Mouse (Mus musculus): ENCODE data around the gene Proser2. TPM values are rescaled to one million over a fixed set of nuclear protein-coding genes. Genes with fewer than 3 reads are reported as not detected.
"Not testable (repeated sequence)": the region's sequence is repeated elsewhere in the genome, so short reads cannot be mapped to it uniquely, and the experiment has no call there.

The Proser2 gene
- polyA plus RNA-seq, 1 experiment from 2014 or later = 14.1 TPM

DNA sequence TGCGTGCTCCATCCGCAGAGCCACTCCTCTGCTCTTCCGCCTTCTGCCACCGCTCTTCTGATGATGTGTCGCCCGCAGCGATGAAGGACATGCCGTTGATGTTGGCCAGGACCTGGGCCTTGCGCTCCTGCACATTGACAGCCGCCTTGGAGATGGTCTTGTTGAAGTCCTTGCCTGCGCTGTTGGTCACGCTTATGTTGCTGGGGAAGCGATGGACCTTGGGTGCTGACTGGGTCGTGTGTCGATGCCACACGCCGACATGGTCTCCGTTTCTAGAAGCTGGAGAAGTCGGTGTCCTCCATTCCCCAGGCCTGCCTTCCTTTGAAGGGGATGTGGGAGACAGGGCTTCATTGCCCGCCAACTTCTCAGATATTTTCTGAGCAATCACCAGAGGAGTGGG lies 29.3 kb downstream of the Proser2 start:
- Histone ChIP-seq H3K27ac (ENCODE audit: low read length) (no peak overlapping the region), H3K27me3 (ENCODE audit: insufficient read depth, low read length) (peaks cover 15% of the 10 kb centered on the region), H3K4me1 (ENCODE audit: insufficient read depth, low read length) (peaks cover 8% of the 10 kb centered on the region), H3K4me3 (ENCODE audit: low read length) (peak overlapping the region; percentile 53), H3K4me2 (replicated peaks; ENCODE audit: low read depth, low read length) (peak overlapping the region; percentile 94), H3K9me3 (ENCODE audit: low read length) (no peaks in the 10 kb centered on the region), H3K36me3 (ENCODE audit: insufficient read depth, low read length) (0 out of 2 replicates have a peak, but pooled peaks cover 8% of the 10 kb centered on the region), H3K9ac (replicated peaks; ENCODE audit: low read length) (peak overlapping the region; percentile 65)
- ATAC-seq (ENCODE audit: low FRiP score, low TSS enrichment) = peak; percentile 41; the same call in 1 of the 2 replicates
- 42% methylated on average over 20 of the region's 20 CpGs for WGBS

DNA sequence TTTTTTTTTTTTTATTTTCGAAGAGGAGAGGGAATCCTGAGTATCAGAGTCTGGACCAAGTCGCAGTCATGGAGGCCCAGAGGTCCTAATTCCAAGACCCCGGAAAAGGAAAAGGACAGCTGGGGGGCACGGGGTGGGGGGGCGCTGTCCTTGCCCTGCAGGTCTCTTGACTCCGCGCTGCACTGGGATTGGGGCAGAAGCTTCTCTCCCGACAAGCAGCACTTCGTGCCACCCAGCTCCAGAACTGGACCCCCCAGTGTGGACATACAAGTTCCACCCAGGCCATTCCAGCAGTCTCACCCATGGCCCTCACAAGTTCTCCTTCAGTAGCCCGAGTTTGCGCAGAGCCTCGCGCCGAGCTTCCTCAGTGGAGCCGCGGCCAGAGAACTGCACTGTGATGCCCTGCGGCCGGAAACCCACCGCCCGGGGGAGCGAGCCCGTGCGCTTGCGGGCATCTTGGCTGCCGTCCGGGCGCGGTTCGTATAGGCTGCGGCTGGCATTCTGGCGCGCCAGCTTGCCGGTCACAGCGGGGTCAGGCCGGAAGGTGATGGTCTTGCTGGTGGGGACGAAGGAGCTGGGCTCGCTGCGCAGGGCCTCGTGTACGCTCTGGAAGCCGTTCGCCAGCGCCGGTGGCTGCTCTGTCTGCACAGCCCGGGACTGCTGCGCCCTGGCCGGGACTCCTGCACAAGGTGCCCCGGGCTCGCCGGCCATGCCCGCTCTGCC lies 29.8 kb downstream of the Proser2 start:
- Histone ChIP-seq H3K27me3 (ENCODE audit: insufficient read depth, low read length) (peaks cover 15% of the 10 kb centered on the region), H3K9me3 (ENCODE audit: low read length) (no peaks in the 10 kb centered on the region), H3K27ac (ENCODE audit: low read length) (no peak overlapping the region), H3K4me2 (replicated peaks; ENCODE audit: low read depth, low read length) (peak overlapping the region; percentile 94), H3K9ac (replicated peaks; ENCODE audit: low read length) (peak overlapping the region; percentile 65), H3K36me3 (ENCODE audit: insufficient read depth, low read length) (0 out of 2 replicates have a peak, but pooled peaks cover 8% of the 10 kb centered on the region), H3K4me3 (ENCODE audit: low read length) (peak overlapping the region; percentile 53), H3K4me1 (ENCODE audit: insufficient read depth, low read length) (peaks cover 8% of the 10 kb centered on the region)
- 11% methylated on average over 47 of the region's 51 CpGs for WGBS
- peak; percentile 83 for ATAC-seq (ENCODE audit: low FRiP score, low TSS enrichment)

DNA sequence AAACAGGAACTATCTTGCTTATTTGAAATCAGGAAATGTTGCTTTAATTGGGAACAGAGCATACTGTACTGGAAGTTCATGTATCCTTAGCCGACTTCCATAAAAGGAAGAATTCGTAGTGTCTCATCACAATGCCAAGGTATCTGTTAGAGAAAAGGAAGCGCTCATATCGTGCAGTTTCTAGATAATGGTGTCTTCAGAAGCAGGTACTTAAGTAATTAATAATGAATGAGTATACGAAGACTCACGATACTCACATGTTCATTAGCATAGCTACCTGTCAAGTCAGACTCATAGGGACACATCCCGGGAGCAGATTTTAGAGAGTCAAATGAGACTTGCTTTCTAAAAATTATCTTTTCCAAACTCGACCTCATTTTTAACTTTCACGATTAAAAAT lies 30.6 kb downstream of the Proser2 start:
- Histone ChIP-seq H3K9ac (replicated peaks; ENCODE audit: low read length) (no peak overlapping the region), H3K4me2 (replicated peaks; ENCODE audit: low read depth, low read length) (no peak overlapping the region), H3K4me1 (ENCODE audit: insufficient read depth, low read length) (peaks cover 8% of the 10 kb centered on the region), H3K27me3 (ENCODE audit: insufficient read depth, low read length) (peaks cover 15% of the 10 kb centered on the region), H3K27ac (ENCODE audit: low read length) (no peak overlapping the region), H3K4me3 (ENCODE audit: low read length) (no peak overlapping the region), H3K9me3 (ENCODE audit: low read length) (no peaks in the 10 kb centered on the region), H3K36me3 (ENCODE audit: insufficient read depth, low read length) (0 out of 2 replicates have a peak, but pooled peaks cover 8% of the 10 kb centered on the region)
- 81% methylated on average over 9 of the region's 9 CpGs for WGBS
- ATAC-seq (ENCODE audit: low FRiP score, low TSS enrichment) = no peak

DNA sequence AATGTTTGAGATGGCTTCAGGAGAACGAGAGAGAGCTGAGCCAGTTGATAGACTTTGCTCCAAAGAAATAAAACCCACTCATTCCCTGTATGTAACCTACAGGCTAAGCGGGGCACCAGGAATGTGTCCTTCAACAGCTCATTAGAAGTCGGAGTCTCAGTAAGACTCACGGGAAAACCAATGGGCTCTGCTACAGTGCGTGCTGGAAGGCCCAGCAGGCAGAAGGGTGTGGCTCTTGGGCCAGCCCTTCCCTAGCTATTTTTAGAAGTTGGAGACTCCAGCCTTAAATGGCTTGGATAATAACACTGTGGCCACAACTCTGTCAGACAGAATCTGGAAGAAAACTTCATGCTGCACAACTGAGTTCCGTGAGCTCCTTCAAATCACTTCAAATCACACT lies 31.1 kb downstream of the Proser2 start:
- WGBS = 45% methylated on average over 6 of the region's 6 CpGs
- no peak overlapping the region for H3K27ac ChIP-seq (ENCODE audit: low read length)

DNA sequence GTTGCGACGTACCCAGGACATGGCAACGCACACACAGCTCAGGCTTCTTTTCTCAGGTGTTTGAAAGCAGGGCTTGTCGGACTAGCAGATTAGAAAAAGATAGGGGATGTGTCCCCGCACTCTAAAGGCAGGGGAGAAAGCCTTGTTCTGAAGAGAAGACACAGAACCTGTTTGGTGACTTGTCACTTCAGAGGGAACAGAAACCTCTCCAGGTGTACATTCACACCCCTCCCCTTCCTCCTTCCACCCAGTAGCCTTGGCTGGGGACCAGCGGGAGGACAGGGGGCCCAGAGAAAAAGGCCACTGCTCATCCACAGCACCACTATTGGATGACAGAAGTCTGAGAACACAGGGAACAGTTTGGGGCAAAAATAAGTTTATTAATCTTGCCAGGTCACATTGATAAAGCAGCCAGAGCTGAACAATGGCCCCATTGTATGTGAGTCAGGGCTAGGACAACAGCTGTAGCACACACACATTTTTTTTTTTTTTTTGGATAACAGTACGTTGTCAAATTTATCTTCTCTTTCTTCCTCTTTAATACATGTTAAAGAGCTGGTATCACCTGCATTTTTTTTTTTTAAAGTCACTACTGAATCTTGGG lies 32.8 kb downstream of the Proser2 start:
- Histone ChIP-seq H3K27me3 (ENCODE audit: insufficient read depth, low read length) (peaks cover 15% of the 10 kb centered on the region), H3K27ac (ENCODE audit: low read length) (no peak overlapping the region), H3K4me2 (replicated peaks; ENCODE audit: low read depth, low read length) (no peak overlapping the region), H3K9ac (replicated peaks; ENCODE audit: low read length) (no peak overlapping the region), H3K4me1 (ENCODE audit: insufficient read depth, low read length) (peaks cover 8% of the 10 kb centered on the region), H3K4me3 (ENCODE audit: low read length) (no peak overlapping the region), H3K9me3 (ENCODE audit: low read length) (no peaks in the 10 kb centered on the region), H3K36me3 (ENCODE audit: insufficient read depth, low read length) (0 out of 2 replicates have a peak, but pooled peaks cover 4% of the 10 kb centered on the region)
- 74% methylated on average over 7 of the region's 7 CpGs for WGBS
- no peak for ATAC-seq (ENCODE audit: low FRiP score, low TSS enrichment)

More for the DNA sequence above, 31.1 kb downstream of the Proser2 start:
- Histone ChIP-seq H3K4me2 (replicated peaks; ENCODE audit: low read depth, low read length) (no peak overlapping the region), H3K36me3 (ENCODE audit: insufficient read depth, low read length) (0 out of 2 replicates have a peak, but pooled peaks cover 8% of the 10 kb centered on the region), H3K27me3 (ENCODE audit: insufficient read depth, low read length) (peaks cover 15% of the 10 kb centered on the region), H3K4me1 (ENCODE audit: insufficient read depth, low read length) (peaks cover 8% of the 10 kb centered on the region), H3K9me3 (ENCODE audit: low read length) (no peaks in the 10 kb centered on the region), H3K9ac (replicated peaks; ENCODE audit: low read length) (no peak overlapping the region), H3K4me3 (ENCODE audit: low read length) (no peak overlapping the region)
- no peak for ATAC-seq (ENCODE audit: low FRiP score, low TSS enrichment)

DNA sequence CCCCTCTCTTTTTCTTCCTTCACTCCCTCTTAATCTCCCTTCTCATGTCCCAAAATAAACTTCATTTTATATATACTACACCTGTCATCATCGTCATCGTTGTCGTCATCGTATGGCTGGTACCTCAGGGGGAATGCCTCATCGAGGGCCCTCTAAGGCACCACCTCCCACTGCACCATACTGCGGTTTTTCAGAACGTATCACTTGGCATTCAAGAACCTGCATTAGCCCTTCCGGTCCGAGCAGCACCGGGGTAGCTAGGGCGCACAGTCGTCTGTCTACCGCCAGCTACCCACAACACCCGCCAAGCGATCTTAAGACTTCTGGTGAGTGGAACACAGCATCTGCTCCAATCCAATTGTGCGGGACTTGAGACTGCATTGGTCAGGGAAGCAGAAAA lies 40.1 kb downstream of the Proser2 start:
- H3K27ac ChIP-seq (ENCODE audit: low read length); H3K4me2 ChIP-seq (replicated peaks; ENCODE audit: low read depth, low read length); H3K27me3 ChIP-seq (ENCODE audit: insufficient read depth, low read length); H3K36me3 ChIP-seq (ENCODE audit: insufficient read depth, low read length); H3K9me3 ChIP-seq (ENCODE audit: low read length); H3K9ac ChIP-seq (replicated peaks; ENCODE audit: low read length); ATAC-seq (ENCODE audit: low FRiP score, low TSS enrichment); H3K4me3 ChIP-seq (ENCODE audit: low read length); H3K4me1 ChIP-seq (ENCODE audit: insufficient read depth, low read length): not testable (repeated sequence)
- 86% methylated on average over 16 of the region's 16 CpGs for WGBS

DNA sequence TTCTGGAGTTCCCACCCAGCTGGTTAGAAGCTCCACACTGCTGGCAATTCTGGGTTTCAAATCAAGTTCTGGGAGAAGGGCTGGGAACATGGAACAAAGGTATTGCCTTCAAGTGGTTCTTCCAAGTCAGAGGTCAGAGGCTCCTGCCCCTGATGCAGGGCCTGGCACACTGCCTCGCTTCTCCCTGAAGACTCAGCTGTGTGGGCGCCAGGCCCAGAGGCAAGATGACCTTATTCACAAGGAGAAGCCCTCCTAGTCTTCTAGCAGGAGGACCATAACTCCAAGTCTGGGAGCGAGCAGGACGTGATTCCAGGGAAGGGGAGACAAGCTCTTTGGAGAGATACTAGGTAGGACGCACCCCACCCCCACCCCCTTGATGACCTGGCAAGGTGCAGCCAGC lies 42.9 kb downstream of the Proser2 start:
- Histone ChIP-seq H3K9me3 (ENCODE audit: low read length) (no peaks in the 10 kb centered on the region), H3K4me3 (ENCODE audit: low read length) (no peak overlapping the region), H3K36me3 (ENCODE audit: insufficient read depth, low read length) (no peaks in the 10 kb centered on the region), H3K4me1 (ENCODE audit: insufficient read depth, low read length) (no peaks in the 10 kb centered on the region), H3K4me2 (replicated peaks; ENCODE audit: low read depth, low read length) (no peak overlapping the region), H3K9ac (replicated peaks; ENCODE audit: low read length) (no peak overlapping the region), H3K27me3 (ENCODE audit: insufficient read depth, low read length) (no peaks in the 10 kb centered on the region), H3K27ac (ENCODE audit: low read length) (no peak overlapping the region)
- 83% methylated on average over 5 of the region's 5 CpGs for WGBS
- no peak for ATAC-seq (ENCODE audit: low FRiP score, low TSS enrichment)

DNA sequence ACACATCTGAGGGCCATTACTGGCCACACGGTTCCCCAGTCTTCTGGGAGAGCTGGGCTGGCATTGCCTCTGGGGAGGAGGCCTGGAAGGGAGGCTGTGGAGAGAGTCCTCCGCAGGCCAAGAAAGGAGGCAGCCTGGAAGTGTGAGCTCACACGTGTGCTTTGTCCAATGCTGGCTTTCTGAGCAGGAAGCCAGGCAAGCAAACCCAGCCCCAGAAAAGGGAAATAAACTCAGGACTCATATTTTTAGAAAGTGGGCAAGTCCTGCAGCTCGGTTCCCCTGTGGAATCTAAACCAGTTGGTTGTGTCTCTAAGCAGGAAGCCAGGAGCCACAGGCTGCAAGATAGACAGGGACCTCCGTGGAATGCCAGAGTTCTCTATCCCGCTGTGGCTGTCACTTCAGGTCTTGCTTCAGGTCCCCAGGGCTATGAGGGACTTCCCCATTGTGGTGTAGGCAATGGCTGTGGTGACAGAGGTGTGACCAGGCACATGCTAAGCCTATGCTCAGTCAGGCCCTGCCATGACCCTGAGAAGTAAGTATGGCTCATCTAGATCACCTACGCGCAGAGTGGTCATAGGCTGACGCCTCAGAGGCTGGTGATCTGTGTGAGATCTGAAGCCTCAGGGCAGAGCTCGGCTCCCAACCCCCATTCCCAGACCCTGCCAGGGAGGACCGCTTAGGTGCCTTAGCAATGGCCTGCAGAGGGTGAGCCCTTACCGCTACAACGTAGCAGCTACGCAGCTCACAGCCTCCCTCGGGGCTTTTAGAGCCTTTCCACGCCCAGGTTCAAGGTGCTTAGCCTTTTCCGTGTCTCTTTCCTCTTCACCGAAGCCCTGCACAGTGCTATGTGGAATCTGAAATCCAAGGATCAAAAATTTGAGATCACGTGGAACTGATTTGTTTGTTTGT lies 44.1 kb downstream of the Proser2 start:
- 0 out of 2 replicates have a peak overlapping the region, but pooled peaks have one; percentile 8 for H3K9ac ChIP-seq (replicated peaks; ENCODE audit: low read length)
- H3K4me1 ChIP-seq (ENCODE audit: insufficient read depth, low read length) = peaks cover 7% of the 10 kb centered on the region; the same call in 1 of the 2 replicates
- no peaks in the 10 kb centered on the region for H3K27me3 ChIP-seq (ENCODE audit: insufficient read depth, low read length)
- no peak overlapping the region for H3K4me2 ChIP-seq (replicated peaks; ENCODE audit: low read depth, low read length)
- no peaks in the 10 kb centered on the region for H3K9me3 ChIP-seq (ENCODE audit: low read length)
- ATAC-seq (ENCODE audit: low FRiP score, low TSS enrichment) = 0 out of 2 replicates have a peak, but pooled peaks have one; percentile 12
- H3K27ac ChIP-seq (ENCODE audit: low read length) = no peak overlapping the region
- no peaks in the 10 kb centered on the region for H3K36me3 ChIP-seq (ENCODE audit: insufficient read depth, low read length)
- no peak overlapping the region for H3K4me3 ChIP-seq (ENCODE audit: low read length)
- 72% methylated on average over 19 of the region's 19 CpGs for WGBS

DNA sequence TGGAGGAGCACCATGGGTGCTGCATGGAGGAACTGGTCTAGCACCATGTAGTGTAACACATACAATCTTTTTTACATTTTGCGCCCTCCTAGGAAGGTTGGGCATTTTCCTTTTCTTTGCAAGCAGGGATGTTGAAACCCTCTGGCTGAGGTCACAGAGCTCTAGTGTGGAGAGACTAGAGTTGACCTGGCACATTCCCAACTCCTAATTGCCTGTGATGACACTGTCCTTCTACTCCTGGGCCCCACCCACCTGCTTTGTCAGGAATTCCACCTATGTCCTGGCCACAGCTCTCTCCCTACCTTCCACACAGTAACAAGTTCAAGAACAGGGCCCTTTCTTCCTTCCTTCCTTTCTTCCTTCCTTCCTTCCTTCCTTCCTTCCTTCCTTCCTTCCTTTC lies 46.3 kb downstream of the Proser2 start:
- ATAC-seq (ENCODE audit: low FRiP score, low TSS enrichment) = no peak
- Histone ChIP-seq H3K9me3 (ENCODE audit: low read length) (no peaks in the 10 kb centered on the region), H3K4me1 (ENCODE audit: insufficient read depth, low read length) (peaks cover 7% of the 10 kb centered on the region; the same call in 1 of the 2 replicates)

More for the DNA sequence above, 46.3 kb downstream of the Proser2 start:
- no peak overlapping the region for H3K4me2 ChIP-seq (replicated peaks; ENCODE audit: low read depth, low read length)
- no peak overlapping the region for H3K27ac ChIP-seq (ENCODE audit: low read length)
- no peak overlapping the region for H3K4me3 ChIP-seq (ENCODE audit: low read length)
- 88% methylated on average over 1 of the region's 1 CpGs for WGBS
- no peaks in the 10 kb centered on the region for H3K36me3 ChIP-seq (ENCODE audit: insufficient read depth, low read length)
- no peak overlapping the region for H3K9ac ChIP-seq (replicated peaks; ENCODE audit: low read length)
- no peaks in the 10 kb centered on the region for H3K27me3 ChIP-seq (ENCODE audit: insufficient read depth, low read length)
